Mouse (Mus musculus) erythroid progenitor cell, adult 5-6 weeks (primary cell): ENCODE results near the gene Kif6. TPM values are rescaled to one million over a fixed set of nuclear protein-coding genes. Genes with fewer than 3 reads are reported as not detected.

ENCODE experiments used
- ATAC-seq: replicated peaks from 2 replicates; pipeline ENCODE4 v1.8.0; 2016; ENCODE audit warnings: moderate number of reproducible peaks, mild to moderate bottlenecking, moderate TSS enrichment, inconsistent platforms; ENCODE audit not compliant: poor library complexity, low FRiP score, severe bottlenecking
- total RNA-seq, 2 experiments: library from RNA; stranded (forward) in 1 of 2; stranded (reverse) in 1 of 2; fragments of 150-400 nt in 1 of 2; fragments of 186-747, 209-891 nt in 1 of 2; gene quantifications; 2 replicates each; pipeline versions ENCODE4 v1.2.3 to v1.2.4; 2015 to 2017; ENCODE audit warnings: low replicate concordance in 2 of 2

The Kif6 gene
- total RNA-seq, 2 experiments from 2014 or later: not detected

DNA sequence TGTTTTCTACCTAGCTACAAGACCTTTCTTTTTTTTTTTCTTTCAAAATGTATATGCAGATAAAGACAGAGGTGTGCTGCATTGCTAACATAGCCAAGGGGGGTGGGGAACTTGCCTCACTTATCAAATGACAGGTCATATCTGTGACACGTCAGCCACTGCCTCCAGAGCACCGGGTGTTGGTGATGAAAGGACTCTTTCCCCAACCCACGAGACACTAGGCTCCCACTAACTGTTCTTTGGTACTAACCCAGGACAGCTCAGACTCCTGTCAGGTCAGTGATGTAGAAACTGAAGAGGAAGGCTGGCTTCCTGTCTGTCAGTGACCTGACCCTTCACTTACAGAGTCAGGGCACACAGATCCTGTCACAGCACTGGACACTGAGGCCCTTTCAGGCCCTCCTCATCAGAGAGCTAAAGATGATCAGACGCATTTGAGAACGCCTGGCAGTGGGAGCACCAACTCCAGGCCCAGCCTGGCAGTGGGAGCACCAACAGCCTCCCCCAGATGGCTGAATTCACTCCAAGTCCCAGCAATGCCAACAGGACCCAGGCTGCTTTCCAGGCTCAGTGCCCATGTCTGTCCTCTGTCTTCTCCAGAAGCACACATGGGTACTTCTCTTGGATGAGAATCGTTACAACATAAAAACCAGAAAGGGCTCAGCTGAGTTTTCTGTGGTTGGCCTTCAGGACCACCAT, 209.4 kb downstream of the Kif6 start:
- ATAC-seq: no peak

DNA sequence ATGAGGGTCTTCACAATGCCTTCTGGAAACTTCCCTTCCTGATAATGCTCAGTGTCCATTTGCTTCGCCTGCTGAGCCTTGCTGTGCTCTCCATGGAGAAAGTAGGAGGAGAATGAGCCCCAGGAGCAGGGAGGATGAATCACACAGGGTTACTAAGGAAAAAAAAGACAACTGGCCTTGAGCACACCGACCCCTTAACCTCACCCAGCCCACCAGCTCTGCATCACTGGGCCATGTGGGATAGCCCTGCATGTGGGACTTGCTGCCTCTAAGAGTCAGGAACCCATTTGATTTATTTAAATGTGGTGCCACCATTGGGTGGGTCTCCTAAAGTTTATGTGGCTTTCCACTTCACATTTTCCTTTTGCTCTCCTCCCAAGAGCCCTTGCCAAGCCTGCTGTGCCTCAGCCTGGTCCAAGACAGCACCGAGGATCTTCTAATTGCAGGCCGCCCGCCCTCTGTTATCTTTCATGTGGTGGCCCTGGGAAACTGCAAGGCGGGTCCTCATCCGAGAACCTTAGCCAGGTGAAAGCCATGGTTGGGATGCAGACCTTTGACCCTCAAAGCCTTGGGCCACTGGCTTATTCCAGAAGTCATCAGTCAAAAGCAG, 210.0 kb downstream of the Kif6 start:
- no peak for ATAC-seq

DNA sequence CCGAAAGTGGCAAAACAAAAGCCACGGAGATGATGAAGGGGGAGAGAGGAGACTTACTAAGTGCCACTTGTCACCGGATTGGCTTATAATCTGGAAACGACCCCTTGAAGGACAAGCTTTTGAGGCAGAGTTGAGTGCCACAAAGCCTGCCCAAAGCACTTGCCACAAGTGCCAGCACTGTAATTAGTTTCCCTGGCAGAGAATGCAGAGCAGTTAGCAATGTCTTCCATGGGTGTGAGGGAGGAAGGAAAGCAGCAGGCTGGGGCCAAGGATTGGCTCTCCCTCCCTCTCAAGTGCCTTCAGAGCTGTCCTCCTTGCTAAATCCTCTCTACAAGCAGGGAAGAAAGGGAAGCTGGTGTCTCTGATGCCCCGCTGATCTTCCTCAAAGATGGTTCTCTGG, 210.9 kb downstream of the Kif6 start:
- no peak for ATAC-seq

DNA sequence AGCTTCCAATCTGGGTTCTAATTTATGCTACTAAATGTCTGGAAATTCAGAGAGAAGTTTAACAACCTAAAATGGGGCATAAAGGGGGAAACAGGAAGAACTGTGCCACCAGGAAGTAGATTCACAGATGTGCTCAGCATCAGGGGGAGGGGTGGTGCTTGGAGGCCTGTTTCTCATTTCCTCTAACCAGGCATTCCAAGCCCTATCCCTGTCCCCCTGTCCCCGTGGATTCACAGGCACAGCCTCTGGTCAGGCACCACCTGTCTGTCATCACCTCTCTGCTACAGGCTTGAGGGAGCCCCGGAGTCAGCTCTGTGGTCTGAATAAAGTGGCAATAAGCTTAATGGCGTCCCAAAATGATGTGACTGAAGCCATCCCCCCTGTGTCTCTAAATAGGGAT, 216.8 kb downstream of the Kif6 start:
- ATAC-seq: no peak

DNA sequence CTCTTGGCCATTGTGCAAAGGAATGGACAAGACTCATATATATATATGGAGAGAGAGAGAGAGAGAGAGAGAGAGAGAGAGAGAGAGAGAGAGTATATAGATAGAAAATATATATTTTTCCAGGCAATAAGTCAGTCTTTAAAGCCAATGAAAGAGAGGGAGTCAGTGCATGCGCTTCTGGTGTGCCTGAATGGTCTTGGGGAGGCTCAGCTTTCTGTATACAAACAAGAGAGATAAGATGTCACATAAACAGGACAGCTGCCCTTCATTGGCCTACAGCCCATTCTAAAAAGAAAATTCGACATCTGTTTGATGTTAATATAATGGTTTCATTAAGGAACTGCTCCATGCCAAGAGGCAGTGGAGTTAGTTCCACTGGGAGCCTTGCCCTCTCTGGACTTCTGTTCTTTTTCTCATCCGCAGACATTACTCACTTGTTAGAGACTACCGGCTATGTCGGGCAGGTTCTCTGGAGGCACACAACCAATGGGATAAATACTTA, 219.2 kb downstream of the Kif6 start:
- no peak for ATAC-seq

DNA sequence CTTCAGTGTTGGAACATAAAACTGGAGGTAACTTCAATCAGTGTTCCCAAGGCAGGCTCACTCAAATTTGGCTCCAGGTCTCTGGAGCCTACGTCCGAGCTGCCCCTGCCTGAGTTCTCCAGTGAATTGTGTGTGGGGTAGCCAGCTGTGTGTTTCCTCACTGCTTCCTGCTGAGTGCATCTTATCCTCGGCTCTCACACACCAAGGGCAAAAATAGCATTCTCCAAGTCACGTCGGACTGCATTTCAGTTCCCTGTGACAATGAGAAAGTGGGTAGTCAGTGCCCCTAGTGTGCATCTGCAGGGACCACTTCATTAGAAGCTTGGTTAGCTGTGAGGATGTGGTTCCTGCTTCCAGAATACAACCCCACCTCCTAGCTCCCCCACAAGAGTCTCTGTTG, 222.5 kb downstream of the Kif6 start:
- ATAC-seq: no peak

DNA sequence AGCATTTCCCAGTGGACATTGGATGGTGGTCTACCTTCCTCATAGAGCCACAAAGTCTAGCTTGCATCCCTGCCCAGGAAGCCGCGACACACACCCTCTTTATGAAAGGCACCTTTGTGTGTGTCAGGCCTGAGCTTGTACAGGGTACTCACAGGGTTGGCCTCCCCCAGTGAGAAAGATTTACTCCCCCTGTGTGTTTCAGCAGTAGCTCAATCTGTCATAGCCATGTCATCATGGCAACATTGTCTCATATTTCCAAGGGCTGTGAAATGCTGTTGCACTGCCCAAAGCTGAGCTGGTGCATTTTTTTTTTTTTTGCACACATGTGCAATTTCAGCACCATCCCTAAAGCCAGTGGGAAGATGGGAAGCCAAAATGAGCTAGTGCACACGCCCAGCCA, 224.3 kb downstream of the Kif6 start:
- no peak for ATAC-seq

DNA sequence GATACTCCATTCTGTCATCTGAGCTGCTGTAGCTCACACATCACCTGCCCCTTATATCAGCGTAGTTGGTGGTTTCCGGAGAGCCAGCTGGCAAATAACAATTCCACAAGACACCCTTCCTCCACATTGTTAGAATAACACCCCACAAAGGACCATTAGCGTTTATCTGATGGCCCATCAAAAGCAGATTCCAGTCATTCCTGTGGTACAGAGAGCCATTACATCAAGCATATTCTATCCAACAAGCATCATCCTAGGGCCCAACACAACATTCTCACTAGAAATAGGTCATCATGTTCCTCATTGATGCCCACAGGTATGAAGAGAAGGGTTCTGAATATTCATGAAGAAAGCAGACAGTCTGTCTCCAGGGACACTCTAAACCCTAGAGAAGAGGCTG, 236.3 kb downstream of the Kif6 start:
- no peak for ATAC-seq

DNA sequence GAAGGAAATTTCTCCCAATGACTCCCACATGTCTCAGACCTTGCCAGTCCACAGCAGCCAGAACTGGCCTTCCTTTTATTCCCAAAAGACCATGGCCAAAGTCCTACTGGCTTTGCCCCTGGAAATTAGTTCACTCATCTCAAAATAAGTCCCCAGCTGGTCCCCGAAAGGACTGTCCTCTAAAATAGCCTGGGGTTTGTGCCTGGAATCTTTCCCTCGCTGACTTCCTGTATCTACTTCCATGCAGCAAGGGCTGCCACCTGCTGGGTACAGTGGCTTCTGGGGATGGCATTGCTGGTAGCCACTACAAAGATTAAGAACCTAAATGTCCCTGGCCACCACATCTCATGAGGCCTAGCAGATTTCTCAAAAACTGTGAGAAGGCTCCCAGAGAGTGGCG, 237.2 kb downstream of the Kif6 start:
- ATAC-seq: no peak

DNA sequence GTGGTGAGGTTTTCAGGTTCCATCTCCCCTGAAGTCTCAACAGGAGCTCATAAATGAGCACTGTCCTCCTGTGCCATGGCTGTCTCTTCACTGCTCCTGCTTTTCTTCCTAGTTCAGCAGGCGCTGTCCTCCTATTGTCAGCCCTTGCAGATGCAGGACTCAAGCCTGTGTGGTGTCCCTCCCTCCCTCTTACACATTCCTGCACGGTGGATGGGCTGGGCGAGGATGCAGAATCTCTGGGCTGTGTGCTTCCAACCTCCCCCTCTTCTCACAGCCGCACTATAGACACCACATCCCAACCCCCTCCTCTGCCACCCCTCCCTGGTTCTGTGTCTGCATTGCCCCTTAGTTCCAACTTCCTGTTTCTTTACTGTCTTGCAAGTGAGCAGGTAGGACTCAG, 240.8 kb downstream of the Kif6 start:
- no peak; the same call in 1 of the 2 replicates for ATAC-seq

DNA sequence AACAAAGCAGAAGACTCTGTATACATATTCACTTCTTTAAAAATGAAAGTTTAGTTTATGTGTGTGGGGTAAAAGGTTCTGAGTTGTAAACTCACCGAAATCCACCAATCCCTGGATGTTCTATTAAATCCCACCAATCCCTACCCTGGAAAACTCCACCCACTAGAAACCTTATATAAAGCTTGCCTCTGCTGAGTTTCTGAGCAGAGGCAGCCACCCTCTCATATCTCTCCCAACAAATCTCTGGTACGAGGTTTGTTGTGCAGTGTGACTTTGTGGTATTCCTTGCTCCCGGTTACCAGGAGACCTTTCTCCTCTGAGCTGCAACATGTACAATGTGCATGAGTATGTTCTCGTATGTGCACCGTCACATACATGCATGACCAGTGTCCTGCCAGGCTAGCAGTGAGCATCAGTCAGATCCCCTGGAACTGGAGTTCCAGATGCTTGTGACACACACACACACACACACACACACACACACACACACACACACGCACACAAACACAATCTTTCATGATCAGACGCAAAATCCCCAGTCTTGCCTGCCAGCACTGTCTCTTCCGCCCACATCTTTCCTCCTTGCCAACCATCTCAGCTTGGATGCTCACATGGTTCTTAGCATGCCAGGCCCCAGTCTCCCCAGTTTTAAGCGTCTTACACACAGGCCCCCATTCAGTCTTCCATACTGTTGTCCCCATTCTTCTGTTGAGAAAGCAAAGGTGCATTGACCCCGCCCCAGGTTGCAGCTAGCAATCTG, 245.3 kb downstream of the Kif6 start:
- no peak for ATAC-seq

DNA sequence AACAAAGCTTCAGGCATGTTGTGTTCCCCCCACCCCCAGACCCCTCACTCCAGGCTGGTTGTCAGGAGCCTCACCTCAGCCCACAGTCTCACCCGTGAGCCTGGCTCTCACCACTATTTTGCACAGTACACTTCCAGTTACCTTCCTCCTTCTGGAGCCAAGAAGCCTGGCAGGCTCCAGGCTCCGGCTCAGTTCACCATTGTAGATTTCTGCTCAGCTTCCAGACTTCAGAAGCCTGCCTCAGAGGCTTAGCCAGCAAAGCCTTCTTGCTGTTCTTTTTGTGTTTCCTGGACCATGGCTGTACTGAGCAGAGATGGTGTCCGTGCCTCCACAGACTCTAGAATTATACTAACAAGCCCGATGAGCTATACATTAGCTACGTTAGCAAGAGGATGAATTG, 248.7 kb downstream of the Kif6 start:
- no peak for ATAC-seq

DNA sequence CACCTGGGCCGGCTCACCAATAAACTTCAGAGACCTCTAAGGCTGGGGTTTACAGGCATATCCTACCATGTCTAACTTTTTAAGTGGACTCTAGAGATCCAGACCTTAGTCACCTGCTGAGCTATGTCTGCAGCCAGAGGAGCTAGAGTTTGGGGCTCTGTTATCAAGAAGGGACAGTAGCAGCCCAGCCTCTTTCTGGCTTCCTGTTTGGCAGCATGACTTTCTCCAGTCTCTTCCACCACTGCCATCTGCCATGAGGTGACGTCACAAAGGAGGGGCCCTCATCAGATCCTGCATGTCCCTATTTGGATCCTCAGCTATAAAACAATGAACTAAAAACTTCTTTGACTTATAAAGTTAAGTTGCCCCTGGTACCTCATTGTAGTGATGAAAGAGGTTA, 250.7 kb downstream of the Kif6 start:
- no peak for ATAC-seq

DNA sequence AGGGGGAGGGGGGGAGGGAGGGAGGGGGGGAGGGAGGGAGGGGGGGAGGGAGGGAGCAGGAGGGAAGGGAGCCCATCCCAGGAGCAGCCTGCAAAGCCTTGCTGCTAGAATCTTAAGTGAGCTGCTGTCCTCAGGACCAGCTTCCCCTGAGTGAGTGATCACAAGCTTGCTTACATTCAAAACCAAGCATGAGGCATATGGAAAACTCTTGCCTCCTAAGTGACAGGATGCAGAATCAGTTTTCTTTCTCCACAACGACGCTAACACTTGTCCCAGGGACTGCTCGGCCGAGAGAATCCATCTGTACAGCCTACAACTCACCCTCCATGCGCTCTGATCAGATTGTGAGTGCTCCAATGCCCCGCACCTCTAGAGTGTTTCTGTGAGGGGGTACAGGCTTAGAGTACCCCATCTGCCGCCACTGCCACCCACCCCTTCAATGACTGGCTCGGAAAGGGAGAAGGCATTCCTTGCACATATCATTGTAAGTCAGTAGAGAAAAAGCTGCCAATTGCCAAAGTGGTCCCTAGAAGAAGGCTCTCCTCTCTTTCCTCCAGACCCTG, 251.8 kb downstream of the Kif6 start:
- ATAC-seq: no peak

DNA sequence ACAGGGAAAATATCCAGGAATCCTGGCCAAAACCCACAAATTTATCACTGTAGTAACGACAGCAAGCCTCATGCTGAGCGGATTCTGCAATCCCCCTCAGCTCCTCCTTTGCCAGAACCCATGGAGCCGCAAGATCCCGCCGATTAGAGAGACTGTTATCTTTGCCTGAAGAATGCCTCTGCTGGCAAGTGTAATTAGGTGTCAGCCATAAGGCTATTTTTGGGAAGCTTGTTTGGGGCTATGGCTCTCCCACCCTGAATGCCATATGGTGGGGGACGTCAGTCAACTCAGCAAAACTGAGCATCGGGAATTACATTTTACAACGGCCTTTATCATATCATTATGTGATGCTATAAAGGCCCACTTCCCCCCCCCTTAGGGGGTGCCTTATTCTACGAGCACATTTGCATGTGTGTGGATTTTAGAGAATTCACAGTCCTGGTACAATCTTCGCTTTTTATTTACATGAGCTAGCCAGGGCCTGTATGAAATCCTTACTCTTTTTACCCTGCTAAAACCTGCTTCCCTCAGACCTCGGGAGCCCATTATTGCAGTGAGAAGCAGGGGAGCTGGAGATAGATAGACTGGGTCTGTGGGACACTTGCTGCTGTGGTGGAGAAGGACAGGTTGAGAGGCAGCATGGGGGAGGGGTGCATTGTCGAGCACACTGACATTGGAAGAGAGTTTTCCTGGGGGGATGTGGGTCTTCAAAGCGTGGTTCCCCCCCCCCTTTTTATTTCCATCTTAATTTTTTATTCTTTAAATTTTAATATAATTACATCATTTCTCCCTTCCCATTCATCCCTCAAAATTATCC, 252.6 kb downstream of the Kif6 start:
- ATAC-seq: no peak

DNA sequence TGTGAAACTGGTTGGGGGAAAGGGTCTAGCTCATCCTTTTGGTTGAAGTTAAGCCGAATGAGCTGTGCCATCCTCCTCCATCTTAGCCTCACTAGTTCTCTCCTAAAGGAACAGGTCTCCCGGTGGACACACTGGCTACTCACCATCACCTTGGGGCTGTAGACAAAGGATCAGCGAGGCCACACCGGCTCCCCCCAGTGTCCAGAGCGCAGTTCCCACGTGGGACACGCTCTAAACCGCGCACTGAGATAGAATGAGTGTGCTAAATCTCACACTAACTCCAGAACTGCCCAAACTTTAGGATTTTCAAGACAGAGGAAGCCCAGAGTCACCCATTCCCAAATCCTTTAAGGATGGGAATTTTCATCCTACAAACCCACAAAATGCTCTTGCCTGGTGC, 254.3 kb downstream of the Kif6 start:
- no peak for ATAC-seq

DNA sequence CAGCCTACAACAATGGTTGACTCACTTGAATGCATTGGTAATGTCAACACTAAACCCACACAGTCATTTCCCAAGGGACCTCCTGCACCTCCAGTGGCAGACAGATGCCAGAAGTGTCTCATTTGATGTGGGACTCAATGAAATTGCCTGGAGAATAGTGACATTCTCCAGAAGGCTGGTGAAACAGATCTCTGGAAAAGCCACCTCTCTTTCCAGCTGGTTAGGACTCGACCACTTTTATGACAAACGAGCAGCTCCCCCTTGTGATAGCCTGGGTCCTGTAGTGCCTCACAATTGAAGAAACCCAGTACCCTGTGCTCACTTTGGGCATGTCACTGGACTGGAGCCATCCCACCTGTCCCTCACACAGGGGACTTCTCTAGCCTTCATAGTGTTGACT, 257.4 kb downstream of the Kif6 start:
- ATAC-seq: no peak

DNA sequence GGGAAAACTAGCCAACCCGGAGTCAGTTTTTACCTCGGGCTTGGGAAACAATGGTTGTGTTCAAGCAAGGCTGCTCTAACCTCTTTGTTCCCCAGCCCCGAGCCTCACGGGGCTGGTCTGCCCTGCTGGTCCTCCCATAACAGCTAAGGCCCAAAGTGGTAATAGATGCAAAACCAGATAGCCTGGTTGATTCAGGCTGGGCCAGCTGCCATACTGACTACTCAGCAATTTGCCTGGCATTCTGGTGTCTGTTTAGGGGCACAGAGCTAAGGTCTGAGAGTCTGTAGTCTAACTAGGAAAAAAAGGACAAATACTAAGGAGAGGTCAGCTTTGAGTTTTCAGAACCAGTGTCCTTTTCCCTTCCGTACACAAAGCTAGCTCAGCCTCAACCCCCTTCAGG, 259.8 kb downstream of the Kif6 start:
- ATAC-seq: no peak

DNA sequence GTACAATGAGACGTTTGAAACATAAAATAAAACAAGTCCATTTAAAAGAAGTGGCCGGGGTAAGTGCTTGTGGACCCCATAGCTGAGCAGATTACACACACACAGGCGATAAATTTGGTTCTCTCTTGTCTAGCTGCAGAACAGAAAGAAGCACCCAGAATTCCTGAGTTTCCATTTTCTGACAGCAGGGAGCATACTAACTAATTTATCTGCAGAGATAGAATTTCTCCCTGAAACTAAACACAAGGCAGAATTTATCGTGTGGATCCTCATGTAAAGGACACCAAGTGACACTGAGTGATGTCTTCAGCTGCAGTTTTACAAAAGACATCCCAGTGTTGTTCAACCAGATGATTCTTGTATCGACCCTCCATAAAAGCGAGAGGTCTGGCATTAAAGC, 260.5 kb downstream of the Kif6 start:
- ATAC-seq: no peak
